In the genomic region with DNA sequence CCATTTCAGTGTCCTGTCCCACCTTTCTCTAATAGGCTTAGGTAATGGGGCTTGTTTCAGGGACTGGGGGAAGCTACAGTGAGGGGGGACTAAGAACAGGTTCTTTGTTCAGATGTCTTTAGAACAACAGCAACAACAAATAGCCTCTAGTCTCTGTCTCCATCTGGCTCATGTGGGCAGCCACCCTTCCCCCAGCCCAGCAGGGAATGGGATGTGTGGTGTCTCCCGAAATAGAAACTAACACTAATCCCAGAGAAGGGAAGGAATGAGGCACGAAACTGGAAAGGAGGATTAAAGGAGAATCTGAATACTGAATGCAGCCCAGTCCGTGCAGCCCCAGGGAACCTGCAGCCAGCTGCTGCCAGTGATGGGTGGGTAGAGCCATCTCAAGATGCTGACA, we compare ENCODE assay signal across 12 mouse cellular contexts. TPM values are rescaled to one million over a fixed set of nuclear protein-coding genes. Genes with fewer than 3 reads are reported as not detected.
A peak's percentile ranks its signal among the peaks of the same experiment; 100 is the strongest.
DNase-seq lines count a peak whose midpoint lies in the region; ATAC-seq lines count a peak whose summit lies in the region.
"Had no signal": no experiment of that assay in that cellular context is flagged by ENCODE, and none has a peak within 500 bp of the region (broad histone marks: within the 10 kb centered on the region; RNA-seq: fewer than 3 reads in every experiment).

No protein-coding gene starts in this region.

- peaks cover 10 to 35% of the 10 kb centered on the region in 2 experiments for H3K4me1 ChIP-seq in heart, embryonic 14.5 days (ENCODE audit: control insufficient read depth in 2 of 2, insufficient read depth in 2 of 2, low read length in 2 of 2)
- no peaks in the 10 kb centered on the region for H3K4me1 ChIP-seq in forebrain, embryonic 14.5 days (ENCODE audit: control insufficient read depth, insufficient read depth, low read length)

- peak; percentile 28 to 59 for DNase-seq in left cerebral cortex, adult 18-20 months (ENCODE audit: low spot score in 2 of 2)
- DNase-seq in left cerebral cortex, postnatal 4 days: no peak
- DNase-seq in cerebellum, adult 9-10 months: peak; percentile 64
- peak; percentile 31 for DNase-seq in retina, embryonic 14.5 days (ENCODE audit: low spot score)
- DNase-seq in spleen, postnatal 10 days (ENCODE audit: low spot score in 2 of 2): no peak
- DNase-seq in forebrain, embryonic 14.5 days (ENCODE audit: low spot score): no peak
- no peak for DNase-seq in urinary bladder, adult 2 months (ENCODE audit: low spot score)
- DNase-seq: thymus, postnatal 4 days had no signal

- H3K9ac ChIP-seq in heart, embryonic 14.5 days (ENCODE audit: low read length): no peak overlapping the region
- H3K9ac ChIP-seq in forebrain, embryonic 14.5 days (ENCODE audit: low read length): no peak overlapping the region
- H3K9ac ChIP-seq: liver, embryonic 14.5 days had no signal

- no peak overlapping the region for H3K4me3 ChIP-seq in heart, embryonic 14.5 days (ENCODE audit: control insufficient read depth in 1 of 2, insufficient read depth in 1 of 2, low read depth in 1 of 2, low read length in 2 of 2)
- H3K4me3 ChIP-seq in forebrain, embryonic 14.5 days (ENCODE audit: low read depth, low read length): no peak overlapping the region

- H3K36me3 ChIP-seq in heart, embryonic 14.5 days (ENCODE audit: control insufficient read depth, insufficient read depth, low read length): peaks cover 52% of the 10 kb centered on the region
- peaks cover 13% of the 10 kb centered on the region for H3K36me3 ChIP-seq in forebrain, embryonic 14.5 days (ENCODE audit: control insufficient read depth, insufficient read depth, low read length)

- no peaks in the 10 kb centered on the region for H3K27me3 ChIP-seq in heart, embryonic 14.5 days (ENCODE audit: control insufficient read depth, insufficient read depth, low read length)
- no peaks in the 10 kb centered on the region for H3K27me3 ChIP-seq in forebrain, embryonic 14.5 days (replicated peaks; ENCODE audit: control insufficient read depth, insufficient read depth, low read length)

- ATAC-seq in heart, embryonic 14.5 days (ENCODE audit: insufficient number of reproducible peaks, insufficient read depth, low FRiP score, low read depth): no peak
- ATAC-seq in forebrain, embryonic 14.5 days: no peak

- peak overlapping the region; percentile 80 to 93 for H3K27ac ChIP-seq in heart, embryonic 14.5 days (replicated peaks in 1 of 2; ENCODE audit: control insufficient read depth in 1 of 2, insufficient read depth in 1 of 2, low read depth in 2 of 2, low read length in 2 of 2)
- no peak overlapping the region for H3K27ac ChIP-seq in forebrain, embryonic 14.5 days (ENCODE audit: low read depth, low read length)
- H3K27ac ChIP-seq: kidney, postnatal 0 days; liver, embryonic 14.5 days had no signal

- peak overlapping the region; percentile 45 for H3K4me2 ChIP-seq in heart, embryonic 14.5 days (ENCODE audit: low read length)
- H3K4me2 ChIP-seq in forebrain, embryonic 14.5 days (ENCODE audit: low read length): no peak overlapping the region

- no peaks in the 10 kb centered on the region for H3K9me3 ChIP-seq in heart, embryonic 14.5 days (ENCODE audit: control insufficient read depth, low read length)
- H3K9me3 ChIP-seq in forebrain, embryonic 14.5 days (replicated peaks; ENCODE audit: control insufficient read depth, low read length): no peaks in the 10 kb centered on the region

- WGBS in heart, embryonic 14.5 days: 19% methylated on average over 3 of the region's 3 CpGs
- WGBS in forebrain, embryonic 14.5 days: 10% methylated on average over 3 of the region's 3 CpGs

- intact Hi-C loops in left cerebral cortex, postnatal 4 days (cut with DNase I): no loop called here

RNA-seq across cellular contexts. Expression of a gene that starts 22.4 kb away (rescaled TPM):
- 10 to 100 TPM; 85.4 to 92.8 TPM for total RNA-seq in left cerebral cortex, adult 18-20 months (2021)
- total RNA-seq in left cerebral cortex, postnatal 4 days (2021): 100 to 1,000 TPM; 132 to 140 TPM
- polyA plus RNA-seq in heart, embryonic 14.5 days (2014; fragmentation: Nextera tagmentation; extraction: Ambion mirVana): 49.9 and 55.6 TPM in 2 replicates
- polyA plus RNA-seq in forebrain, embryonic 14.5 days (2014; fragmentation: Nextera tagmentation; extraction: Ambion mirVana): 30.6 and 43.9 TPM in 2 replicates
- polyA plus RNA-seq in urinary bladder, adult 2 months (2012; rRNA removed): 40.5 and 49.0 TPM in 2 replicates

RNA-seq across cellular contexts. Expression of a gene that starts 48.0 kb away (rescaled TPM):
- 100 to 1,000 TPM; 179 to 186 TPM for total RNA-seq in left cerebral cortex, adult 18-20 months (2021)
- total RNA-seq in left cerebral cortex, postnatal 4 days (2021): 10 to 100 TPM; 45.2 to 48.8 TPM
- 60.0 and 73.5 TPM in 2 replicates for polyA plus RNA-seq in heart, embryonic 14.5 days (2014; fragmentation: Nextera tagmentation; extraction: Ambion mirVana)
- polyA plus RNA-seq in forebrain, embryonic 14.5 days (2014; fragmentation: Nextera tagmentation; extraction: Ambion mirVana): 24.7 and 26.6 TPM in 2 replicates
- 184 and 275 TPM in 2 replicates for polyA plus RNA-seq in urinary bladder, adult 2 months (2012; rRNA removed)
- total RNA-seq: common myeloid progenitor, adult 5-6 weeks had no signal

Comparison
In these comparisons a context has a peak if more than half of its experiments do, and no peak if none do; other contexts are left out.
1. DNase-seq: peak in left cerebral cortex, adult 18-20 months (2 of 2), cerebellum, adult 9-10 months (single experiment) and retina, embryonic 14.5 days (single experiment); none in left cerebral cortex, postnatal 4 days (single experiment), spleen, postnatal 10 days (0 of 2), forebrain, embryonic 14.5 days (single experiment) and urinary bladder, adult 2 months (single experiment).